Mouse (Mus musculus): ENCODE results near the gene Gm38431.

DNA sequence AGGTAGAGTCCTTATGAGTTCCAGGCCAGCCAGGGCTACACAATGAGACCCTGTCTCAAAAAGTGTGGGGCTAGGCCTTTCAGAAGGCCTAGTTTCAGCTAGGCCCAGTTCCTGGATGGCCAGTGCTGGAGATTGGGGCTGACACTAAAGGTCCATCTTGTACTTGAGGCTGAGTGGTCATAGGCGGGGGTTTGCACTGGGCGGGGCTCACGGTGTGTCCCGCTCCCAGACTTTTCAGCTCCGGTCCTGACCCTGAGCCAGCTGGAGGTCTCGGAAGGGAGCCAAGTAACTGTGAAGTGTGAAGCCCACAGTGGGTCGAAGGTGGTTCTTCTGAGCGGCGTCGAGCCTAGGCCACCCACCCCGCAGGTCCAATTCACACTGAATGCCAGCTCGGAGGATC is 64.9 kb downstream of the Gm38431 start:
- no peak for TF ChIP-seq CTCF (IDR thresholded peaks at IDR 0.05; ENCODE audit: low read depth)
- TF ChIP-seq EP300 (IDR thresholded peaks at IDR 0.05; ENCODE audit: low read depth), result no peak

Measured in liver, postnatal 0 days (tissue).